Mouse (Mus musculus) megakaryocyte, embryonic 14.5 days (primary cell): ENCODE measurements around the gene Fgfr2. TPM values are rescaled to one million over a fixed set of nuclear protein-coding genes. Genes with fewer than 3 reads are reported as not detected.
"Not testable (repeated sequence)": the region's sequence is repeated elsewhere in the genome, so short reads cannot be mapped to it uniquely, and the experiment has no call there.

Experiments used
- H3K27me3 ChIP-seq: replicated peaks from 2 replicates; pipeline ENCODE3; 2012; ENCODE audit warnings: inconsistent platforms
- H3K36me3 ChIP-seq: replicated peaks from 2 replicates; pipeline ENCODE3; 2012; ENCODE audit warnings: low read length, inconsistent platforms, mixed read lengths
- H3K4me1 ChIP-seq: 2 replicates; pipeline ENCODE4 v1.6.1; 2012; ENCODE audit warnings: inconsistent platforms
- H3K4me3 ChIP-seq: replicated peaks from 2 replicates; pipeline ENCODE3; 2012; ENCODE audit warnings: moderate library complexity, mild to moderate bottlenecking, inconsistent platforms
- H3K9me3 ChIP-seq: 2 replicates; pipeline ENCODE4 v1.6.1; 2012; ENCODE audit warnings: inconsistent platforms
- FLI1 ChIP-seq: IDR thresholded peaks from 2 replicates; pipeline ENCODE4 v1.6.1; 2012; ENCODE audit warnings: low read length, inconsistent platforms, mixed read lengths
- GATA1 ChIP-seq: IDR thresholded peaks from 3 replicates; pipeline ENCODE4 v1.6.1; 2012; ENCODE audit warnings: mixed read lengths, low read length, inconsistent platforms, borderline replicate concordance
- polyA plus RNA-seq: library from polyadenylated mRNA; stranded (reverse); fragments of >175 nt; gene quantifications from 2 replicates; pipeline ENCODE4 v1.2.3, GENCODE M21; 2012; ENCODE audit warnings: low replicate concordance; ENCODE audit not compliant: insufficient read depth

Fgfr2 gene
- polyA plus RNA-seq, 1 experiment = 0.45 TPM

DNA sequence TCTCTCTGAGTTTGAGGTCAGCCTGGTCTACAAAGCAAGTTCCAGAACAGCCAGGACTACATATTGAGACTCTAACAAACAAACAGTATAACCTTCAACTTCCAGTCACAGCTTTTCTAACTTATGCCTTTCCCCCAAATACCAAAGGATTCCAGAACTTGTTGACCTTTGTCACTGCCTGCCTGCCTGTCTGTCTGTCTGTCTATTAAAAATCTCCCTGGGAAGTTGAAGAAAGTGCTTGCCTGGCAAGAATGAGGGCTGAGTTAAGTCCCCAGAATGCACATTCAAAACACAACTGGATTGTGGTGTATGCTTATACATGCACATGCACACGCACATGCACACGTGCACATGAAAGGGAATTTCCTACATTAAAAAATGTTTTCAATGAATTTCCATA, 2502.1 kb downstream of the Fgfr2 start:
- no peak for TF ChIP-seq GATA1
- no peak for TF ChIP-seq FLI1
- H3K4me3 ChIP-seq = no peak overlapping the region
- H3K27me3 ChIP-seq = peaks cover 77% of the 10 kb centered on the region
- no peaks in the 10 kb centered on the region for H3K4me1 ChIP-seq
- H3K9me3 ChIP-seq = no peaks in the 10 kb centered on the region
- H3K36me3 ChIP-seq = no peaks in the 10 kb centered on the region

GRCm38 (mm10) chr7:130617591-130617990, 2505.6 kb downstream of the Fgfr2 start:
- Histone ChIP-seq H3K4me3 (no peak overlapping the region), H3K36me3 (no peaks in the 10 kb centered on the region), H3K27me3 (peaks cover 47% of the 10 kb centered on the region), H3K9me3 (no peaks in the 10 kb centered on the region), H3K4me1 (no peaks in the 10 kb centered on the region)
- TF ChIP-seq FLI1 (no peak), GATA1 (no peak)

GRCm38 (mm10) chr7:130613973-130614372, 2509.2 kb downstream of the Fgfr2 start:
- H3K4me1 ChIP-seq = no peaks in the 10 kb centered on the region
- no peak overlapping the region for H3K4me3 ChIP-seq
- H3K27me3 ChIP-seq = peaks cover 34% of the 10 kb centered on the region
- no peaks in the 10 kb centered on the region for H3K36me3 ChIP-seq
- peaks cover 3% of the 10 kb centered on the region; the same call in 1 of the 2 replicates for H3K9me3 ChIP-seq
- no peak for TF ChIP-seq FLI1
- no peak for TF ChIP-seq GATA1

GRCm38 (mm10) chr7:130606958-130607357, 2516.2 kb downstream of the Fgfr2 start:
- no peaks in the 10 kb centered on the region for H3K36me3 ChIP-seq
- H3K27me3 ChIP-seq = peaks cover 38% of the 10 kb centered on the region
- H3K4me3 ChIP-seq = no peak overlapping the region
- no peaks in the 10 kb centered on the region for H3K4me1 ChIP-seq
- TF ChIP-seq GATA1 = no peak
- TF ChIP-seq FLI1 = no peak
- peaks cover 3% of the 10 kb centered on the region; the same call in 1 of the 2 replicates for H3K9me3 ChIP-seq

DNA sequence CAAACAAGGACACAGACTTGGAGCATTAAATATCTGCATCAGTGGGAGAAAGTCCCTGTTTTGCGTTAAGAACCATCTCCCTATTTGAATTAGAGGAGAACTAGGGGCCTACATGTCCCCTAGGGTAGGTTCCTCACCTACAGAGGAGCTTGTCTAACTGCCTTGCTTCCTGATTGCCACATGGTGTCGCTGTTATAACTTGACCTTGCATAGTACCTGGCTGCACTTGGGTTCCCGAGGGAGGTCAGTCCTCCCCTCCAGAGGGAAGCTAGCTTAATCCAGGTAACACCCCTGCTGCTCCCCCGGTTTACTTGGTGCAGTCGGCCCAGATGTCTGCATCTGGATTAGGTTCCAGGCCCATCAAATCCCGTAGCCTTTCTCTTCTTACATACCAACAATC, 2518.0 kb downstream of the Fgfr2 start:
- no peaks in the 10 kb centered on the region for H3K4me1 ChIP-seq
- H3K4me3 ChIP-seq = no peak overlapping the region
- no peaks in the 10 kb centered on the region for H3K9me3 ChIP-seq
- H3K36me3 ChIP-seq = no peaks in the 10 kb centered on the region
- H3K27me3 ChIP-seq = peaks cover 40% of the 10 kb centered on the region
- TF ChIP-seq FLI1 (no peak), GATA1 (no peak)

DNA sequence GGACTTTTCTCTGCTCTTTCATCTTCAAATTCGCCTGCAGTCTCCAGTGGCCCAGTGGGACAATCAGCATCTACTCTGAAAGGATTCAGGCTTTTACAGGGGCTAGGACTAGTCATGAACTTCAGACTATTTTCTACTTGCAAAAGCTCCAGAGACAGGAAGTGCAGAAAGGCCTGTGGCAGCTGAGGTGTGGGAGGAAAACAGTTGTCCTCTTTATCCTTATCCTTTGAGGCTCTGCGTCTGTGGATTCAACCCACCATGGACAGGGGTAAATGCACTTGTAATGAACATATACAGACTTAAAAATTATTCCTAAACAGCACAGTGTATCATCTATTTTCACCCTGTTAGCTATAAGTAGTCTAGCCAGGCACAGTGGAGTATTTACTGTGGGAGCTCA, 2518.8 kb downstream of the Fgfr2 start:
- Histone ChIP-seq H3K36me3 (no peaks in the 10 kb centered on the region), H3K4me3 (no peak overlapping the region), H3K9me3 (no peaks in the 10 kb centered on the region), H3K4me1 (no peaks in the 10 kb centered on the region), H3K27me3 (peaks cover 39% of the 10 kb centered on the region)
- TF ChIP-seq GATA1 (no peak), FLI1 (no peak)

GRCm38 (mm10) chr7:130603556-130603955, 2519.6 kb downstream of the Fgfr2 start:
- no peaks in the 10 kb centered on the region for H3K36me3 ChIP-seq
- no peak overlapping the region for H3K4me3 ChIP-seq
- TF ChIP-seq GATA1 = no peak
- no peak for TF ChIP-seq FLI1
- H3K4me1 ChIP-seq = no peaks in the 10 kb centered on the region
- H3K27me3 ChIP-seq = peaks cover 40% of the 10 kb centered on the region
- H3K9me3 ChIP-seq = no peaks in the 10 kb centered on the region

GRCm38 (mm10) chr7:130602804-130603203, 2520.3 kb downstream of the Fgfr2 start:
- no peaks in the 10 kb centered on the region for H3K4me1 ChIP-seq
- H3K27me3 ChIP-seq = peaks cover 44% of the 10 kb centered on the region

DNA sequence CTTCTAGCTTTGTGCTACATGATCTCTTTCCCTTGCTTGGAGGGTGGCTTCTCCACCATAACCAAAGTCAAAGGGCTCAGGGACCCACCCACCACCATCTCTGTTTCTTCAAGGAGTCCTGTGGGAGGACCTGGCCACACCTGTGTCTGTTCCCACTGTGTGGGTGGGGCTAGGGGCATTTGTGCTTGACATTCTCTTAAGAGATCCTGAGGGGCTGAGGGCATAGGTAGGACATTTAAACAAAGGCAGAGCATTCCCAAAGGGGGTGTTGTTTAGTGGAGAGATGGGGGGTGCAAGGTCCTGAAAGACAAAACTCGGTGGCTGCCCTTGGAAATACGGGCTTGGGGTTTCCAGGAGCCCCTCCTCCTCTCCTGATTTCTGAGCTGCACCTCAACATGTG, 2522.6 kb downstream of the Fgfr2 start:
- H3K4me1 ChIP-seq = no peaks in the 10 kb centered on the region
- no peaks in the 10 kb centered on the region for H3K36me3 ChIP-seq
- H3K4me3 ChIP-seq = no peak overlapping the region
- no peaks in the 10 kb centered on the region for H3K9me3 ChIP-seq
- TF ChIP-seq GATA1 = no peak
- no peak for TF ChIP-seq FLI1
- peaks cover 47% of the 10 kb centered on the region for H3K27me3 ChIP-seq

More at GRCm38 (mm10) chr7:130602804-130603203, 2520.3 kb downstream of the Fgfr2 start:
- H3K9me3 ChIP-seq = no peaks in the 10 kb centered on the region
- no peaks in the 10 kb centered on the region for H3K36me3 ChIP-seq
- H3K4me3 ChIP-seq = no peak overlapping the region
- TF ChIP-seq GATA1 (no peak), FLI1 (no peak)

- no peak overlapping the region for H3K4me3 ChIP-seq
- H3K4me1 ChIP-seq = no peaks in the 10 kb centered on the region
- H3K27me3 ChIP-seq = peaks cover 45% of the 10 kb centered on the region
- no peaks in the 10 kb centered on the region for H3K9me3 ChIP-seq
- TF ChIP-seq GATA1 = no peak
- no peak for TF ChIP-seq FLI1
- no peaks in the 10 kb centered on the region for H3K36me3 ChIP-seq
Observed at GRCm38 (mm10) chr7:130600074-130600473, 2523.1 kb downstream of the Fgfr2 start.

GRCm38 (mm10) chr7:130597546-130597945, 2525.6 kb downstream of the Fgfr2 start:
- no peaks in the 10 kb centered on the region for H3K9me3 ChIP-seq
- H3K36me3 ChIP-seq = no peaks in the 10 kb centered on the region
- no peaks in the 10 kb centered on the region for H3K4me1 ChIP-seq
- no peak overlapping the region for H3K4me3 ChIP-seq
- peaks cover 33% of the 10 kb centered on the region for H3K27me3 ChIP-seq
- no peak for TF ChIP-seq FLI1
- TF ChIP-seq GATA1 = no peak

DNA sequence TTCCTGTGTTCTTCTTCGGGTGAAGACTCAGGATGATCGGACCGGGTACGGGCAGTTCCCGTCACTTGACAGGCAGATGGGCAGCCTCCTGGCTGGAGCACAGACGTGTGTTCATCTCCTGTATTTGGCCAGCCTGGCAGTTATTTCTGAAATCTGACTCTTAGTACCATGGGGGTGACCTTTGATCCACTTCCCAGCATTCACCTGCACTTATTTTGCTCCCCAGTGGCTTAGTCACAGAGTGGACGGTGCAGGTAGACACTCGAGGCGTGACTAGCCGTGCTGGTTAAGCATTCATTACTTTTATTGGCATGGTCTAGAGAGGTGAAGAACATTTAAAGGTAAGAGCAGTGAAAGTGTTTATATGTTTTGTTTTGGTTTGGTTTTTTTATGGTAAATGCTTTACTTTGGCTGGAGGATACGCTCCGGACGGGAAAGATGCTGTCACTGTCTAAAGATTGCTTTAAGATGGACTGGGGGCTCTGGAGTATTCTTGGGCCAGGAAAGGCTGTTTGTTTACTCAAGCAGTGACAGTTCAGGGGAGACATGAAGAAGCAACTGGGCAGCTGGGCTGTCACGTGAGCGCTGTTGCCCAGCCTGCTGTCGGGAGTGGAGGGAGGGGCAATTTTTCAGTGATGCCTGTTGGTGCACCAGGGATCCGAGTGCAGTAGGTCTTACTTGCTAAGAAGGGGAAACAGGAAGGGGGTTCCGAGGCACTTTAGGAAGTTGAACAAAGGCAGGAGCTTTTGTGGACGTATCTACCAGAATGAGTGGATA, 2526.9 kb downstream of the Fgfr2 start:
- H3K27me3 ChIP-seq = peaks cover 25% of the 10 kb centered on the region
- not testable (repeated sequence) for H3K4me1 ChIP-seq, H3K36me3 ChIP-seq, H3K9me3 ChIP-seq, H3K4me3 ChIP-seq

DNA sequence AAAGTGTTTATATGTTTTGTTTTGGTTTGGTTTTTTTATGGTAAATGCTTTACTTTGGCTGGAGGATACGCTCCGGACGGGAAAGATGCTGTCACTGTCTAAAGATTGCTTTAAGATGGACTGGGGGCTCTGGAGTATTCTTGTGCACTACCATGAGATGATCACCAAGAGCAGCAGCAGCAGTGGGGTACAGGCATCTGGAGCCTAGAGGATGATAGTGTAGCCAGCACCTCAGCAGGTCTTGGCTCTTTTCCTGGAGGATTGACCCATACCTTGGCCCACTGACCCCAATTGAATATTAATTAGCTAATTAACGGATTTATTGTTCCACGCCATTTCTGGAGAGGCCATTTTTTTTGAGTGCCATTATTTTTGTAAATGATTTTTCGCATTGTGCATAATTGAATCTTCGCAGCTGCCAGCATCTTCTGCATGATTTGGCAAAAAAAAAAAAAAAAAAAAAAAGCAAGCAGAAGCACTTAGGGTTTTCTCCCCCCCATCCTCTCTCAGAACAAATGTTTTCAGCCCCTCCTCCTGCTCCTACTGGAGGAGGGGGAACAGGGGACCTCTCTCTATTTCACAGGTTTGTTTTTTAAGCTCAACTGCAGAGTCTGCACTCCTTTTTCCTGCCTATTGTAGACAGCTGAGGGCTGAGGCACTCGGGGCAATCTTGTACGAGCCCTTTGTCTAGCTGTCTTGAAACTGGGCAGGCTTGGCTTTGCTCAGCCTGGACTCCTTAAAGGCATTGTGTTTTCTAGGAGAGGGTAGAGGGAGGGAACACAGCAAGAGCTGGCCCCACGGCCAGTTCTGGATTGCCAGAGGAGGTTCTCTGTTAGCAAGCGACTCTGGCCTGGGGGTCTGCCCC, 2529.5 kb downstream of the Fgfr2 start:
- H3K4me1 ChIP-seq, H3K36me3 ChIP-seq, H3K4me3 ChIP-seq, H3K9me3 ChIP-seq: not testable (repeated sequence)
- peaks cover 30% of the 10 kb centered on the region for H3K27me3 ChIP-seq

DNA sequence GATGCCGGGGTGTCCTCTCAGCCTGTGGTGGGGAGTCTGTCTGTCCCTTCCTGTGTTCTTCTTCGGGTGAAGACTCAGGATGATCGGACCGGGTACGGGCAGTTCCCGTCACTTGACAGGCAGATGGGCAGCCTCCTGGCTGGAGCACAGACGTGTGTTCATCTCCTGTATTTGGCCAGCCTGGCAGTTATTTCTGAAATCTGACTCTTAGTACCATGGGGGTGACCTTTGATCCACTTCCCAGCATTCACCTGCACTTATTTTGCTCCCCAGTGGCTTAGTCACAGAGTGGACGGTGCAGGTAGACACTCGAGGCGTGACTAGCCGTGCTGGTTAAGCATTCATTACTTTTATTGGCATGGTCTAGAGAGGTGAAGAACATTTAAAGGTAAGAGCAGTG, 2530.2 kb downstream of the Fgfr2 start:
- H3K4me1 ChIP-seq, H3K9me3 ChIP-seq, H3K4me3 ChIP-seq, H3K36me3 ChIP-seq: not testable (repeated sequence)
- H3K27me3 ChIP-seq = peaks cover 24% of the 10 kb centered on the region
